Comparison of ENCODE assay signal across 8 mouse cellular contexts in the genomic region with DNA sequence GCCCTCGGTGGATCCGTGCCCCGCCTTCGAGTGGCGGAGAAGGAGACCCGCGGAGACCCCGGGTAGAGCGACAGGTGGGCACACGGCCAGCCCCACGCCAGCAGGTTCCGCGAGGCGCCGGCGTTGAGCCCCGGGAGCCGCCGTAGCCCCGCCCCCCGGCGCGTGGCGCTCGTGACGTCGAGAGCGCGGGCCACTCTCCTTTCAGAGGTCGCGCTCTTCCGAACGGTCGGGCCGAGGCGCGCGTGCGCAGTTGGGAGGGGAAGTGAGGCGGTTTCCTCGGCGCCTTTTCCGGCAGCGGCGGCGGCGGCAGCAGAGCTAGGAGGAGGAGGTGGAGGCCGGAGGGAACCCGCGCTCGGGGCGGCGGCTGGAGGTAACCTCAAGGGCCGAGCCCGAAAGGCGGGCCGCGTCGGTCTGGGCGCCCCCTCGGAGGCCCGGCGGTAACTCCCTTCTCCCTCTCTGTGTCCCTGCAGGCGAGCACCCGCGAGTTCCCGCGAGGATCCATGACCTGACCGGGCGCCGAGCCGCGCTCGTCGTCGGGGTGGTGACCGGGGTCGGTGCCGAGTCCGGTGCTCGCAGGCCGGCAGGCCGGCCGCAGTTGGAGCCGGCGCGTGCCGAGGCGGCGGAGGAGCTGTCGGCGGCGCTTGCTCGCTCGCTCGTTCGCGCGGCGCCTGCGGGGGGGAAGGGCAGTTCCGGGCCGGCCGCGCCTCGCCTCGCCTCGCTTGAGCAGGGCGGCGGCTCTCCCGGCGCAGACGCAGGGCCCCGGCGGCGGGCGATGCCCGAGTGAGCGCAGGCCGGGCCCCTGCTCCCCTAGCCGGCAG. TPM values are rescaled to one million over a fixed set of nuclear protein-coding genes. Genes with fewer than 3 reads are reported as not detected.
DNase-seq lines count a peak whose midpoint lies in the region; ATAC-seq and TF ChIP-seq lines count a peak whose summit lies in the region.

Gene Arf6, plus strand, starts transcription at position 297 of the 818 bp plus-strand sequence.
Gene Gm9887, minus strand, starts transcription at position 605 of the 818 bp plus-strand sequence.

- peak within 1 kb of the TSS; percentile 97 for H3K4me2 ChIP-seq in hindbrain, embryonic 14.5 days (replicated peaks)

- H3K4me1 ChIP-seq in hindbrain, embryonic 14.5 days (replicated peaks; ENCODE audit: control insufficient read depth, insufficient read depth, low read length): peaks cover 23% of the 10 kb centered on the region

- no peaks in the 10 kb centered on the region for H3K9me3 ChIP-seq in hindbrain, embryonic 14.5 days (ENCODE audit: control insufficient read depth, low read length)

- H3K4me3 ChIP-seq in hindbrain, embryonic 14.5 days (replicated peaks; ENCODE audit: low read length): peak within 1 kb of the TSS; percentile 100

- peak within 1 kb of the TSS; percentile 94 for H3K27ac ChIP-seq in hindbrain, embryonic 14.5 days

- POLR2A ChIA-PET in Patski (lab: Charles Lee): interaction anchor here (0.6 to 1.5 kb wide), 3 partner anchors 10 to 233 kb away, joined by 3 read pairs; no protein-coding TSS in a partner anchor

- no peak for TF ChIP-seq CTCF in Patski (IDR thresholded peaks at IDR 0.05)

- WGBS in hindbrain, embryonic 14.5 days: under 1% methylated on average over 101 of the region's 121 CpGs

- peak within 1 kb of the TSS; percentile 96 for H3K9ac ChIP-seq in hindbrain, embryonic 14.5 days

- H3K36me3 ChIP-seq in hindbrain, embryonic 14.5 days (replicated peaks; ENCODE audit: control insufficient read depth, insufficient read depth): peaks cover 20% of the 10 kb centered on the region

- CTCF ChIA-PET in Patski (lab: Charles Lee): no interaction called here

- H3K27me3 ChIP-seq in Patski: no peaks in the 10 kb centered on the region
- H3K27me3 ChIP-seq in hindbrain, embryonic 14.5 days (ENCODE audit: control insufficient read depth, insufficient read depth, low read length): no peaks in the 10 kb centered on the region

- in situ Hi-C loops in Patski (cut with MboI; ENCODE audit: low pct_unique_long_range_greater_than_20kb): loop anchor here (25.0 kb wide), 1 partner anchor 515 kb away; the partner anchor contains the start of genes Atl1 and Map4k5

- DNase-seq in Patski (ENCODE audit: low read depth, low spot score): peak; percentile 72
- DNase-seq in cerebellum, postnatal 14 days: peak; percentile 99
- peak; percentile 96 to 97 for DNase-seq in frontal cortex, postnatal 25 days (ENCODE audit: low spot score in 2 of 2)
- peak; percentile 99 for DNase-seq in hindbrain, embryonic 14.5 days (ENCODE audit: low spot score)
- peak; percentile 97 to 98 for DNase-seq in layer of hippocampus, postnatal 36 days
- peak; percentile 97 for DNase-seq in lung, postnatal 36 days
- peak; percentile 98 for DNase-seq in retina, postnatal 1 day
- DNase-seq in urinary bladder, adult 18-20 months (ENCODE audit: low spot score in 2 of 2): peak; percentile 95 to 96

- peak; percentile 83 for ATAC-seq in Patski
- ATAC-seq in hindbrain, embryonic 14.5 days (ENCODE audit: low FRiP score): peak; percentile 95

RNA-seq across cellular contexts. Expression of gene Arf6, which starts in this region (rescaled TPM):
- 115 TPM for polyA plus RNA-seq in Patski (2021)
- 34.5 and 36.5 TPM in 2 replicates for polyA plus RNA-seq in hindbrain, embryonic 14.5 days (2014; fragmentation: Nextera tagmentation; extraction: Ambion mirVana)
- 10 to 100 TPM; 48.3 to 50.3 TPM for total RNA-seq in layer of hippocampus, postnatal 36 days (2021)

RNA-seq across cellular contexts. Expression of gene Gm9887, which starts in this region (rescaled TPM):
- polyA plus RNA-seq in Patski (2021): 5.9 TPM
- polyA plus RNA-seq in hindbrain, embryonic 14.5 days (2014; fragmentation: Nextera tagmentation; extraction: Ambion mirVana): 1.4 and 1.7 TPM in 2 replicates
- under 1 TPM; 0.60 to 0.66 TPM for total RNA-seq in layer of hippocampus, postnatal 36 days (2021)

Comparison
In these comparisons a context has a peak if more than half of its experiments do, and no peak if none do; other contexts are left out.
1. Peak in every context shown above with its lines: DNase-seq, ATAC-seq, H3K4me3 ChIP-seq and H3K27ac ChIP-seq.